Mouse (Mus musculus) kidney, adult 2 months (tissue): ENCODE measurements around the gene Rad9a.

Experiments
- CTCF ChIP-seq: fragments of 200-500 bp; conservative IDR thresholded peaks from 2 replicates; pipeline ENCODE4 v1.5.1; 2011; ENCODE audit warnings: low read depth, mild to moderate bottlenecking, control low read depth, low read length, moderate library complexity, mixed read lengths; ENCODE audit not compliant: insufficient read depth, insufficient read length
- POLR2A ChIP-seq: fragments of 200-500 bp; IDR thresholded peaks from one replicate; pipeline ENCODE4 v1.6.1; 2011; ENCODE audit warnings: low read depth, low read length, control low read depth

- no peak for TF ChIP-seq CTCF
- no peak for TF ChIP-seq POLR2A
Measured at GRCm38 (mm10) chr19:4147782-4148490, 53.5 kb downstream of the Rad9a start.
